Mouse (Mus musculus) frontal cortex, postnatal 14 days (tissue): ENCODE results near the gene Mast3.

Experiments used
- DNase-seq, 2 experiments: peaks; one replicate each; pipeline ENCODE4 v3.0.0; 2022; ENCODE audit warnings: low spot score in 2 of 2

Gene Mast3

GRCm38 (mm10) chr8:70746676-70747075 is 58.2 kb downstream of the Mast3 start:
- no peak for DNase-seq

- DNase-seq = no peak
Observed at GRCm38 (mm10) chr8:70745691-70746220, 59.1 kb downstream of the Mast3 start.

DNA sequence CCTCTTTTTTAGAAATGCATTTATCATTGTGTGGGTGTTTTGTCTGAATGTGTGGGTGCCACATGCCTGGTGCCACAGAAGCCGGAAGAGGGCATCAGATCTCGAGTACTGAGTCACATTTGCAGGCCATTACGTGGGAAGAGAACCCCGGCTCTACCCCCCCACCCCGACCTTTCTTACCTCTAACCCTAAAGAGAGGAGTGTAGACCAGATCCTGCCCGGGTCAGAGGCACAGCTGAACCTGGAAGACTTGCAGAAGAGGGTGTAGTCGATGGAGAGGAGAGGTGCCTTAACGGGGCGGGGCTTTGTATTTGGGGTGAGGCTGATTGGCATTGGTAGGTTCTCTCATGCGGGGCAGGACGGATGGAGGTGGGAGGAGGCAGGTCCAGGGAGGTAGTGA is 60.0 kb downstream of the Mast3 start:
- no peak for DNase-seq

DNA sequence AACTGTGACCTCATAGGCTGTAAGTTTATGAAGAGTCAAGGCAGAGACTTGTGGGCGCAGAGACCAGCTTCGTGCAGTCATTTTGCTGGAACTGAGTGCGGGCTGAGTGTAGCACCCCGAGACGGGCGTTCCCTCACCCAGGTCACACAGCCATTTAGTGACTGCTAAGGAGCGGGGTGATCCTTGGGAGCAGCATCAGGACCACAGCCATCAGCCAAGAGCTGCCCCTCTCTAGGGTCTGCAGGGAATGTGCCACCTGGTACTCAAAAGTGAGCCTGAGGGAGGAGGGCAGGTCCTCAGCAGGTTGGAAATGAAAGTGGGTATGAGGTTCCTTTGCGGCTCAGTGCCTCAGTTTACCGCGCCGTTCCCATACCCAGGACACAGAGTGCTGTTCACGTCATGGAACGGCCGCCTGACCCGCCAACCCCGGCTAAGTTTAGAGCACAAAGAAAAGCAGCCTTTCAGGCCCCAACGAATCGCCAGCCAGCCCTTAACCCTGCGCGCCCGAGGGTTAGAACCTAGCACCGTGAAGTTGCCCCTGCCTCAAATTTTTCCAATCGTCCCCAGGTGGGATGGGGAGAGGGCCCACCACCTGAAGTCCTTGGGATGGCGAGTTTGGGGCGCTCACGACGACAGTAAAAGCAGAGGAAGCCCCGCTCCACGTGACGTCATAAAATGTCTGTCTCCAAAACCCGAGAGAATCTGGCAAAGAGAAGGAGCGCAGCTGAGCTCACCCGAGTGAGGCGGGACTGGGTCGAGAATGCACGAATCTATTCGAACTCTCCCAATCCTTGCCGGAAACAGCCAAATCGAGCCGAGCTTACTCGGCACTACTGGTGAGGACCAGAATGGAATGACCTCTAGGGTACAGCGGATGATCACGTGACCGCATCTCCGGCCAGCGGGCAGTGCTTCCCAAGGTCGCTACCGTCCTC is 60.9 kb downstream of the Mast3 start:
- no peak for DNase-seq

- no peak for DNase-seq
Observed at GRCm38 (mm10) chr8:70742981-70743655, 61.7 kb downstream of the Mast3 start.

DNA sequence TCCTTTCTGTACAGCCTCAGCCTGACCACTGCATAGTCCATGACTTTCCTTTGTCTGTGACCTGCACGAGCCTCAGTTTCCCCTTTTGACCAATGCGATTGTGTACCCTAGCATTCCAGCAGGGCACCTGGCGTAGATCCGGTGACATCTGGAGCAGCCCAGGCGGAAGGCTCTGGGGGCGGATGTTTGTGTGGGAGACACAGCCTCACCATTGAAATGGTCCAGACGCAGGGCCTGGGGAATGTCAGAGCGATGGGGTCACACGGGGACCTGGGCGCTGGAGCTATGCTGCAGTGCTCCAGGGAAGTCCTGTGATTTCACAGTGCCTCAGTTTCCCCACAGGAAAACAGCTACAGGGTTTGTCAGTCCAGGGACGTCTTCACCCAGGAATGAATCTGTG is 62.7 kb downstream of the Mast3 start:
- DNase-seq = no peak

- no peak for DNase-seq
Observed at GRCm38 (mm10) chr8:70741661-70742060, 63.2 kb downstream of the Mast3 start.

GRCm38 (mm10) chr8:70738211-70738610 is 66.6 kb downstream of the Mast3 start:
- DNase-seq = no peak

GRCm38 (mm10) chr8:70737705-70738104 is 67.1 kb downstream of the Mast3 start:
- no peak for DNase-seq

- DNase-seq = no peak
Observed at GRCm38 (mm10) chr8:70730956-70731355, 73.9 kb downstream of the Mast3 start.

GRCm38 (mm10) chr8:70729808-70730475 is 74.9 kb downstream of the Mast3 start:
- DNase-seq = no peak
